Mouse (Mus musculus) lung, postnatal 0 days (tissue): ENCODE measurements around the gene Snx9.

Experiments used
- CTCF ChIP-seq: IDR thresholded peaks from 2 replicates; pipeline ENCODE4 v1.5.1; 2016; ENCODE audit warnings: antibody characterized with exemption, mild to moderate bottlenecking
- EP300 ChIP-seq: IDR thresholded peaks from 2 replicates; pipeline ENCODE4 v1.6.1; 2016; ENCODE audit warnings: antibody characterized with exemption, mild to moderate bottlenecking, control low read depth

DNA sequence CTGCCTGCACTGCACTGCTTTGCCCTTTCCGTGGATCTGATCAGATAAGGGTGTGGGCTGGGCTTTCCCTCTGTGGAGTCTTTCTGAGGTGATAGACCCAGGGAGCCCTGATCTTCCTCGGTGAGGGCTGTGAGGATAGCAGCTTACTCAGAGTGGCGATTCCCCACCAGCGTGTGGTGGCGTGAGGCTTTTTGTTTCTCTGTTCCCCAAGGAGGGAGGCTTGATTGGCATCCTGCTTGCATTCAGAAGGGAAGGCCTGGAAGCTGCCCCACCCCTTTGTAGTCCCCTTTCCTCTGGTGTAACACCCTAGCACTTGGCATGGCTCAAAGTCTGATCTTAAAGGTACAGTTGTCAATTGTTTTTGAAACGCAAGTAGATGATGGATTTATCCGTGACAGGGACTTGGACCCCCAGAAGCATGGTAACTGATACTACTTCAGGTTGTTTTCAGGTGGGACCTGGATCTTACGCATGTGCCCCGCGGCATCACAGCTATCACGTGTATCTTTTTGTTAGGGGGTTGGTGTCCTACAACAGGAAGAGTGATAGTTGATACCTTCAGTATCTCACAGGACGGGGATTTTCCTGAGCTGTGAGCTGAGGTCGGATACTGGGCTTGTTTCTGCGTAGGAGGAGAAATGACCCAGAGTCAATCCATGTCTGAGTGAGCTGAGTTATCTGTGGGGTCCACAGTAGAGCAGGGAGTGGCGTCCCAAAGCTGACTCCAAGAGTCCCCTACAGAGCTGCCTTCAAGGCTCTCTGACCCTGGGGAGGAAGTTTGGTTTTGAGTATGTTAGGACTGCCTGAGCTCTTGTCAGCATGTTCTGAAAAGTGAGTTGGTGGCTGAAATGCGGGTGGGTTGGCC is 136.2 kb downstream of the Snx9 start:
- TF ChIP-seq CTCF (no peak), EP300 (no peak)
